ENCODE assay signal across 8 mouse cellular contexts in genomic region chr9:70654496-70654895, GRCm38 (mm10). TPM values are rescaled to one million over a fixed set of nuclear protein-coding genes. Genes with fewer than 3 reads are reported as not detected.
DNase-seq lines count a peak whose midpoint lies in the region; ATAC-seq and TF ChIP-seq lines count a peak whose summit lies in the region.

No protein-coding gene starts in this region.

- H3K27me3 ChIP-seq in kidney, embryonic 14.5 days (ENCODE audit: control insufficient read depth, insufficient read depth, low read length) = no peaks in the 10 kb centered on the region
- no peaks in the 10 kb centered on the region for H3K27me3 ChIP-seq in hindbrain, embryonic 16.5 days (replicated peaks; ENCODE audit: control insufficient read depth, insufficient read depth, low read length)
- no peaks in the 10 kb centered on the region for H3K27me3 ChIP-seq in midbrain, postnatal 0 days (ENCODE audit: insufficient read depth, low read length)
- H3K27me3 ChIP-seq in thymus, adult 2 months (ENCODE audit: control insufficient read depth, insufficient read depth, low read length) = no peaks in the 10 kb centered on the region

- peaks cover 12% of the 10 kb centered on the region; the same call in 1 of the 2 replicates for H3K4me1 ChIP-seq in kidney, embryonic 14.5 days (ENCODE audit: control insufficient read depth, insufficient read depth, low read length)
- H3K4me1 ChIP-seq in hindbrain, embryonic 16.5 days (ENCODE audit: control insufficient read depth, insufficient read depth, low read depth, low read length) = peaks cover 27% of the 10 kb centered on the region
- peaks cover 9% of the 10 kb centered on the region; the same call in 1 of the 2 replicates for H3K4me1 ChIP-seq in midbrain, postnatal 0 days (ENCODE audit: insufficient read depth, low read length)
- peaks cover 7% of the 10 kb centered on the region for H3K4me1 ChIP-seq in thymus, adult 2 months (replicated peaks; ENCODE audit: control insufficient read depth, insufficient read depth, low read length)

- no peak overlapping the region for H3K9ac ChIP-seq in kidney, embryonic 14.5 days (ENCODE audit: low read depth, low read length)
- H3K9ac ChIP-seq in hindbrain, embryonic 16.5 days (ENCODE audit: low read depth, low read length) = no peak overlapping the region
- no peak overlapping the region for H3K9ac ChIP-seq in midbrain, postnatal 0 days (replicated peaks; ENCODE audit: low read length, poor library complexity, severe bottlenecking)

- H3K36me3 ChIP-seq in kidney, embryonic 14.5 days (ENCODE audit: control insufficient read depth, insufficient read depth, low read length) = no peaks in the 10 kb centered on the region
- H3K36me3 ChIP-seq in hindbrain, embryonic 16.5 days (ENCODE audit: control insufficient read depth, insufficient read depth, low read length) = no peaks in the 10 kb centered on the region
- H3K36me3 ChIP-seq in midbrain, postnatal 0 days (ENCODE audit: insufficient read depth, low read length) = no peaks in the 10 kb centered on the region
- no peaks in the 10 kb centered on the region for H3K36me3 ChIP-seq in thymus, adult 2 months (ENCODE audit: control insufficient read depth, insufficient read depth, low read length)

- DNase-seq in kidney, adult 9 months = no peak
- DNase-seq in cerebellum, postnatal 14 days = peak; percentile 59 to 65
- peak; percentile 13 for DNase-seq in midbrain, postnatal 0 days (ENCODE audit: low spot score)
- no peak for DNase-seq in retina, postnatal 1 day
- no peak for DNase-seq in urinary bladder, postnatal 4 days (ENCODE audit: low spot score in 2 of 2)
- no peak for DNase-seq in thymus, adult 2 months

- no peak overlapping the region for H3K4me3 ChIP-seq in kidney, embryonic 14.5 days (ENCODE audit: low read length)
- peak overlapping the region; percentile 18 for H3K4me3 ChIP-seq in hindbrain, embryonic 16.5 days (ENCODE audit: low read length)
- H3K4me3 ChIP-seq in midbrain, postnatal 0 days (ENCODE audit: low read depth, low read length) = peak overlapping the region; percentile 99
- H3K4me3 ChIP-seq in thymus, adult 2 months (ENCODE audit: control insufficient read depth, insufficient read depth, low read length) = no peak overlapping the region

- no peak for ATAC-seq in kidney, embryonic 14.5 days (ENCODE audit: low FRiP score, low TSS enrichment)
- no peak for ATAC-seq in hindbrain, embryonic 16.5 days
- ATAC-seq in midbrain, postnatal 0 days (ENCODE audit: low FRiP score) = no peak

- no peak for TF ChIP-seq POLR2A in thymus, adult 2 months (IDR thresholded peaks at IDR 0.05; ENCODE audit: control insufficient read depth, extremely low read depth, insufficient read depth, low read length, poor library complexity)

- no peak overlapping the region for H3K27ac ChIP-seq in kidney, embryonic 14.5 days (ENCODE audit: low read depth, low read length)
- H3K27ac ChIP-seq in hindbrain, embryonic 16.5 days (ENCODE audit: low read depth, low read length) = no peak overlapping the region
- no peak overlapping the region for H3K27ac ChIP-seq in midbrain, postnatal 0 days (ENCODE audit: low read depth, low read length)
- no peak overlapping the region for H3K27ac ChIP-seq in thymus, adult 2 months (ENCODE audit: control insufficient read depth, insufficient read depth, low read length)

- TF ChIP-seq CTCF in midbrain, postnatal 0 days (IDR thresholded peaks at IDR 0.05) = no peak
- no peak for TF ChIP-seq CTCF in thymus, adult 2 months (IDR thresholded peaks at IDR 0.05; ENCODE audit: borderline replicate concordance, control insufficient read depth, extremely low read depth, insufficient read depth, low read length, poor library complexity)

- H3K4me2 ChIP-seq in kidney, embryonic 14.5 days (replicated peaks; ENCODE audit: low read depth, low read length) = peak overlapping the region; percentile 21; the same call in 1 of the 2 replicates
- peak overlapping the region; percentile 65 for H3K4me2 ChIP-seq in hindbrain, embryonic 16.5 days (ENCODE audit: low read length)
- peak overlapping the region; percentile 67 for H3K4me2 ChIP-seq in midbrain, postnatal 0 days (ENCODE audit: low read depth, low read length, poor library complexity, severe bottlenecking)

- no peaks in the 10 kb centered on the region for H3K9me3 ChIP-seq in kidney, embryonic 14.5 days (ENCODE audit: control insufficient read depth, low read length)
- no peaks in the 10 kb centered on the region for H3K9me3 ChIP-seq in hindbrain, embryonic 16.5 days (ENCODE audit: control insufficient read depth, low read length)
- no peaks in the 10 kb centered on the region for H3K9me3 ChIP-seq in midbrain, postnatal 0 days (ENCODE audit: low read length)

- WGBS in kidney, embryonic 14.5 days = 76% methylated on average over 4 of the region's 4 CpGs
- WGBS in hindbrain, embryonic 16.5 days = 58% methylated on average over 4 of the region's 4 CpGs
- WGBS in midbrain, postnatal 0 days = 62% methylated on average over 4 of the region's 4 CpGs
- WGBS in thymus, adult 2 months = 93% methylated on average over 4 of the region's 4 CpGs

RNA-seq across cellular contexts. Expression of gene Gm10642, which starts 1.6 kb away (rescaled TPM):
- 0.24 TPM in 1 of 2 replicates, not detected in the other for polyA plus RNA-seq in kidney, embryonic 14.5 days (2014; fragmentation: Nextera tagmentation; extraction: Ambion mirVana)
- 0.14 and 0.21 TPM in 2 replicates for polyA plus RNA-seq in hindbrain, embryonic 16.5 days (2015; fragmentation: Nextera tagmentation; extraction: Ambion mirVana)
- total RNA-seq in midbrain, postnatal 0 days (2014; rRNA removed) = 0.47 and 1.4 TPM in 2 replicates
- polyA plus RNA-seq in midbrain, postnatal 0 days (2015; fragmentation: Nextera tagmentation; extraction: Ambion mirVana) = 1.3 and 1.4 TPM in 2 replicates
- polyA plus RNA-seq in thymus, adult 2 months (2012; rRNA removed) = 3.5 and 6.3 TPM in 2 replicates

RNA-seq across cellular contexts. Expression of gene Mindy2, which starts 2.5 kb away (rescaled TPM):
- 11.6 and 11.8 TPM in 2 replicates for polyA plus RNA-seq in kidney, embryonic 14.5 days (2014; fragmentation: Nextera tagmentation; extraction: Ambion mirVana)
- polyA plus RNA-seq in hindbrain, embryonic 16.5 days (2015; fragmentation: Nextera tagmentation; extraction: Ambion mirVana) = 20.1 and 22.2 TPM in 2 replicates
- 44.1 and 51.6 TPM in 2 replicates for total RNA-seq in midbrain, postnatal 0 days (2014; rRNA removed)
- 17.5 and 19.9 TPM in 2 replicates for polyA plus RNA-seq in midbrain, postnatal 0 days (2015; fragmentation: Nextera tagmentation; extraction: Ambion mirVana)
- polyA plus RNA-seq in thymus, adult 2 months (2012; rRNA removed) = 17.3 and 28.2 TPM in 2 replicates

RNA-seq across cellular contexts. Expression of gene Adam10, which starts 24.3 kb away (rescaled TPM):
- 51.8 and 83.1 TPM in 2 replicates for polyA plus RNA-seq in kidney, embryonic 14.5 days (2014; fragmentation: Nextera tagmentation; extraction: Ambion mirVana)
- 46.7 and 53.7 TPM in 2 replicates for polyA plus RNA-seq in hindbrain, embryonic 16.5 days (2015; fragmentation: Nextera tagmentation; extraction: Ambion mirVana)
- 17.2 and 27.5 TPM in 2 replicates for total RNA-seq in midbrain, postnatal 0 days (2014; rRNA removed)
- polyA plus RNA-seq in midbrain, postnatal 0 days (2015; fragmentation: Nextera tagmentation; extraction: Ambion mirVana) = 37.3 and 39.6 TPM in 2 replicates
- polyA plus RNA-seq in thymus, adult 2 months (2012; rRNA removed) = 21.7 and 25.4 TPM in 2 replicates

Comparison
In these comparisons a context has a peak if more than half of its experiments do, and no peak if none do; other contexts are left out.
1. H3K4me3 ChIP-seq: peak in hindbrain, embryonic 16.5 days (single experiment) and midbrain, postnatal 0 days (single experiment); none in kidney, embryonic 14.5 days (single experiment) and thymus, adult 2 months (single experiment).
2. DNase-seq: peak in cerebellum, postnatal 14 days (2 of 2) and midbrain, postnatal 0 days (single experiment); none in kidney, adult 9 months (single experiment), retina, postnatal 1 day (single experiment), urinary bladder, postnatal 4 days (0 of 2) and thymus, adult 2 months (single experiment).
3. Peak in every context shown above with its lines, with median percentiles within 50 percentile points of each other: H3K4me2 ChIP-seq.